23 mouse cellular contexts compared by ENCODE assay signal in genomic region chr3:31281116-31281515, GRCm38 (mm10). TPM values are rescaled to one million over a fixed set of nuclear protein-coding genes. Genes with fewer than 3 reads are reported as not detected.
"Had no signal": no experiment of that assay in that cellular context is flagged by ENCODE, and none has a peak within 500 bp of the region (broad histone marks: within the 10 kb centered on the region; RNA-seq: fewer than 3 reads in every experiment).

No protein-coding gene starts in this region.

- DNase-seq: gastrocnemius, postnatal 14 days; gastrocnemius, postnatal 36 days; heart, adult 2 months; heart, postnatal 10 days; heart, postnatal 4 days; kidney, adult 18-20 months; kidney, adult 8-10 months; kidney, postnatal 10 days; kidney, postnatal 25 days; kidney, postnatal 4 days; liver; liver, embryonic 13.5 days; liver, postnatal 0 days had no signal

- H3K4me3 ChIP-seq: heart, adult 2 months; heart, embryonic 12.5 days; hindbrain, embryonic 10.5 days; hindbrain, embryonic 12.5 days; intestine, embryonic 15.5 days; left cerebral cortex, adult 2 months; limb, embryonic 10.5 days; limb, embryonic 12.5 days; liver, embryonic 13.5 days; liver, embryonic 15.5 days had no signal

- H3K27ac ChIP-seq: heart, adult 2 months; hindbrain, embryonic 10.5 days; hindbrain, embryonic 12.5 days; hindbrain, embryonic 14.5 days; intestine, embryonic 15.5 days; left cerebral cortex, adult 2 months; limb, embryonic 10.5 days; limb, embryonic 12.5 days; liver, embryonic 13.5 days; liver, embryonic 15.5 days had no signal

RNA-seq across cellular contexts. Expression of gene Slc7a14, which starts 29.1 kb away (rescaled TPM):
- total RNA-seq: granulocyte monocyte progenitor cell, adult 5-6 weeks had no signal
